Mouse (Mus musculus) cerebellum, adult 9-10 months (tissue): ENCODE results near the gene Nfe2l1.

ENCODE experiments used
- DNase-seq: peaks from one replicate; pipeline ENCODE4 v3.0.0; 2022

Gene Nfe2l1

DNA sequence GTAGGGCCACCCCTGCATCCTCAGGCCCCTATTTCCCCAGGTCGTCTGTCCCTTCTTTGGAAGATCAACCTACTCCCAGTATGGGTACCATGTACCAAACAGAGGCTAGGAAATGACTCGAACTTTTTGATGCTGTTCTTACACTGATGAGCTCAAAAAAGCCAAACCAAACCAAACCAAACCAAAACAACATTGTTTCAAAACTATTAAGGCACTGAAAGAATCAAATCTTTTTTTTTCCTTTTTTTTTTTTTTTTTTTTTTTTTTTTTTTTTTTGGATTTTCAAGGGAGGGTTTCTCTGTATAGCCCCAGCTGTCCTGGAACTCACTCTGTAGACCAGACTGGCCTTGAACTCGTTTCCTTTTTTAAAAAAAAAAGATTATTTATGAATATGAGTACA, 13.9 kb upstream of the Nfe2l1 start:
- no peak for DNase-seq

DNA sequence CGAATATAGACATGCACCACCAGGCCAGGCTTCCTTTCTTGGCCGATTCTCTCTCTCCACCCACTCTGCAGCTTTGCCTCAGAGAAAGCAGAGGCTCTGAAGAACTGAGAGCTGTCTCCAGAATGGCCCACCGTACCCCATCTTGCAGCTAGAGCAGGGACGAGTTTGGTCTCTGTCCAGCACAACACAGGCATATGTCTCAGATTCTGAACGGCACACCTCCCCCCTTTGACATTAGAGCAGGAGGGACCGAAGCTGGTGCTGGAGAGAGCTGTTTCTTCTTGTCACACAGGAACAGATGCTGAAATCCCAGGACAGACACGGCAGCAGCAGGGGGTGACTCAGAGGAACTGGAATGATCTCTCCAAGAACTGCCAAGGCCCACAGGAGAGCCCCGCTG, 10.5 kb upstream of the Nfe2l1 start:
- DNase-seq, result no peak

- DNase-seq, result no peak
These were observed 10.1 kb upstream of the Nfe2l1 start for GRCm38 (mm10) chr11:96839877-96840276.

GRCm38 (mm10) chr11:96839428-96839827, 9.7 kb upstream of the Nfe2l1 start:
- no peak for DNase-seq

GRCm38 (mm10) chr11:96838341-96838740, 8.6 kb upstream of the Nfe2l1 start:
- no peak for DNase-seq

GRCm38 (mm10) chr11:96837298-96837697, 7.5 kb upstream of the Nfe2l1 start:
- DNase-seq, result no peak

GRCm38 (mm10) chr11:96834127-96834526, 4.4 kb upstream of the Nfe2l1 start:
- no peak for DNase-seq

- DNase-seq, result peak; percentile 31
These were observed 3.2 kb upstream of the Nfe2l1 start for GRCm38 (mm10) chr11:96832973-96833372.

GRCm38 (mm10) chr11:96832541-96832940, 2.8 kb upstream of the Nfe2l1 start:
- no peak for DNase-seq

DNA sequence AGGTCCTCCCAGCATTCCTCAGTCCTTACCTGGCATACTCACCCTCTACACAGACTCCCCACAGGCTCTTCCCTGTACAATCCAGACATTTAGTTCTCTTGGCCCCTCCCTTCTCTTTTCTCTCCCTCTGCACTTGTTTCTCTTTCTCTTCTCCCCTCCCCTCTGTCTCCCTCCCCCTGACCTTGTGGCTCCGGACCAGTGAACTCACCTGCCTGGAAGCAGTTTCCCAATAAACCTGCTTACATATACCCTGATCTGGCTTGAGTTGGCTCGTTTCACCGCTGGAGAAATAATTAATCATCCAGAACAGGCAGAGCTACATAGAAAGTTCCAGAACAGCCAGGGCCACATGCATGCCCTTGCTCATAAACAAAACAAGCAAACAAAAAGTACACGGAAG, 1.7 kb upstream of the Nfe2l1 start:
- DNase-seq, result peak; percentile 50

DNA sequence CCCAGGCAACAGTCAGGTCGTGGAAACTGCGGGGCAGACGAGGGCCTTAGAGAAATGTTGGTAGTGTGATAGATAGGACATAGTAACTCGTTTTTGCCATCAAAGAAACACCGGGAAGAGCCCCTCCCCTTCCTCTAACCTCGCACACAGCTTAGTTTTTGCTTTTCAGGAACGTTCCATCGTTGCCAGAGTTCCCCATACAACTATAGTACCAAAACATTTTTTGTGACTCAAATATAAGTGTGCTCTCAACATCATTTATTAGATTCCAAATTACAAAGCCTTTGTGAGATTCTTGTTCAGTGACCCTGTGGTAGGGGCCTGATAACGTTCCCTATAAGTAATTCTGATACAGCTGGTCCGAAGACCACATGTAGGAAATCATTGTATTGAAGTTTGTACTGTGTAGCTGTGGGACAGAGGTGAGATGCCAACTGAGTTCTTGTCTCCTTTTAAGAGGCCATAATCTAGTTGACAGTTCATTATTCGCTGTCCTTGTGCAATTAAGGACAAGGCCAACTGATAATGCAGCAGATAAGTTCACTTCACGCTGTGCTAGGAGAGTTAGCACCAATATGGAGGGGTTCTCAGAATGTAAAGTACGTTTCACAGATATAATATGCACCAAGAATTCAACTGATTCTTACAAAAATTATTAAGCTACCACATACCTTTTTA, 910 bp upstream of the Nfe2l1 start:
- DNase-seq, result no peak

GRCm38 (mm10) chr11:96829403-96829812, 360 bp downstream of the Nfe2l1 start:
- DNase-seq, result no peak

- peak; percentile 41 for DNase-seq
These were observed 887 bp downstream of the Nfe2l1 start for GRCm38 (mm10) chr11:96828881-96829280.

DNA sequence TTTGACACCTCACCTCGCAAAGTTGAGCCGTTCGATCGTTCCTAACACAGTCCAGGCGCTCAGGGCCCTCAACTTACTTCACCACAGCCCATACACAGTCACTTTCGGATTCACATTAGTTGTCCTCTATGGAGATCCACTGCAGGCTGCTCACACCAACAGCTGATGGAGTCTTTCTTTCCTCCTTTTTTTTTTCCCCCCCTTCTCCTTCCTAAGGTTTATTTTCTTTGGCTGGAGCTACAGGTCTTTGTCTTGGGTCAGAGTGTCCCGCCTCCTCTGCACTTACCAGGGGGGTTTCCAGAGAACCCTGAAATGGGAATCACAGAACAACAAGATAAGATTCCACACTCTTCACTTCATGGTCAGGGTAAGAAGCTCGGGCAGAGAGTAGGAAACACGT, 1.9 kb downstream of the Nfe2l1 start:
- DNase-seq, result peak; percentile 41

DNA sequence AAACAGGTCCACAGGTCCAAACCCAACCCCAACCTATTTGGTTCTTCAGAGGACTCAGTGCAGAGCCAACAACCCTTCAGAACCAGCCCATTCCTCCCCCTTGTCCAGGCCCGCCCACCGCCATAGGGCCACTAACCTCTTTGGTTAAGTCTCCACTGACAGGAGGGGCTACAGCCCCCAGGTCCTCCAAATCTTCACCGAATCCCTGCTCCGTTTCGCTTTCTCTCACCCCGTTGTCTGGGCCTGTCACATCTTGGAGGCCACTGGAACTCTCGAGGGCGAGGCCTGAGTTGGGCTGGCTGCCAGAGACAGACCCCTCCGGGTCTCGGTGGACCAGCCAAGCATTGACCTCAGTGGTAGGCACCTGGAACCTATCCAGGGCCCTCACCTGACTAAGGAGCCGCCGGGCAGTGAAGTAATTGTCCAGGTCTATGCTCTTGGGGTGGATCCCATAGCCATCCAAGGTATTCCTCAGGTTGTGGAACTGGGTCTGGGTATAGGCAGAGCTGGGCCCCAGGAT, 2.6 kb downstream of the Nfe2l1 start:
- DNase-seq, result peak; percentile 61

DNA sequence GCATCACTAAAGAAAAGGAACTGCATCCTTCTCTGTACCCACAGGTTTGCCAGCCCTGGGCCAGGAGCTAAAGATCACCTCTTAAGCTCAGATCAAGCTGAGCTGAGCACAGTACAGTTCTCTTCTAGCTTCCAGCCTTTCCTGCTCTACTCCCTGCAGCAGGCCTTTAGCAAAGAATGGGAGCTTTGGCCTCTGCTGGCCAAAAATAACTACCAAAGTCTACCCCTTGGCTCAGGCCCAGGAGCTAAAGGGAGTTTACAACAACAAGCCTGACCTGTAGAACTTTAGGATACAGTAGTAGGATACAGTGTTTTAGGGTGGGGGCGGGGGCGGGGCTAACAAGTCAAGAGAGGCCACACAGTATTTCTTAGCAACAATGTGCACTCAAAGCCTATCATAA, 3.3 kb downstream of the Nfe2l1 start:
- peak; percentile 50 for DNase-seq

- peak; percentile 77 for DNase-seq
These were observed 4.8 kb downstream of the Nfe2l1 start for GRCm38 (mm10) chr11:96824783-96825495.

DNA sequence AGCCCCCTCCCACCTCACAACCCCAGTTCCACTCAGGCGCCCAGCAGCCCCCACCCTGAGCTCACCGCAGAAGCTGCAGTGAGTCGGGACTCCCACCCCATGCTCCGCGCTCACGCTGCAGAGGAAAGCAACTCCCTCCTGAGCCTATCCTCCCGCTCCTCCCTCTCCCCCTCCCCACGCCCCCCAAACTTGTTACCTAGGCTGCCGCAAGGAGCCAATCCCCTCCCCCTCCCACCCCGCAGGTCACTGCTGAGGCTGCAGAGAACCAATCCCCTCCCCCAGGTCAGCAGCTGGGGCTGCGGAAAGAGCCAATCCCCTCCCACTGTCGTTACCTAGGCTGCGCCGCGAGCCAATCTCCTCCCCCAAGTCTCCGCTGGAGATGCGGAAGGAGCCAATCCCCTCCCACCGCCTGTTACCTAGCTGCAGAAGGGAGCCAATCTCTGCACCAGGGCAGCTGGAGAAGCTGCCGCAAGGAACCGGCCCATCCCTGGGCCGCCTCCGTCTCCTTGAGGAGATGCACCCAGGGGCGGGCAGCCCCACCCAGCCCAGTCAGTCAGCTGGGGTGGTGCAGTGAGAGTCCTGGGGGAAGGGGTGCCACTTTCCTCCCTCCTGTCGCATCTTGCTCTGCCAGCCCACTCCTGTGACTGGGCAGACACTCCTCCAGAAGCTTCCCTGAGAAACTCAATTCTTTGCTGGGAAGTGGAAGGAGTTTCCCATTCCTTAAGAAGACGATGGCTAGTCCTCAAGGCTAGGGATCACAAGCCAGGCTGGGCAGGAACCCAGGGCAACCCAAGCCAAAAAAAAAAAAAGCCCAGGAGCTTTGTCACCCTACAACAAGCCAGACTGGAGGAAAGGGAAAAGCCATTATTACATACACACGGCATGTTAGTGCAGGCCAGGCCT, 5.6 kb downstream of the Nfe2l1 start:
- peak; percentile 91 for DNase-seq

DNA sequence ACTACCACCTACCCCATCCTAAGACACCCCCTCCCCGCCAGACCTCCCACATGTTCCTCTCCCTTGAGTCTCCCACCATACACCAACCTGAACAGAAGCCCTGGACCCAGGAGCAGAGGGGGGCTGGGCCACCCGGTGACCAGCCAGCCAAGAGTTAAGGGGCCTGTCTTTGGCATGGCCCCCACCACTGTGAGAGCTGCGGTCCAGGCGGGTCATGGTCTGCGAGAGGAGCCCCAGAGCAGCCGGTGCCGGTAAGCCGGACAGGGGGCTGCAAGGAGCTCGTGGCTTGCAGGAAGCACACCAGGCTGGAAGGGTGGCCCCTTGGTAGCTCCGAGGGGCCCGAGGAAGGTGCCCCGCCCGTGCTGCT, 6.3 kb downstream of the Nfe2l1 start:
- DNase-seq, result peak; percentile 62

- no peak for DNase-seq
These were observed 6.9 kb downstream of the Nfe2l1 start for GRCm38 (mm10) chr11:96822675-96823470.

- no peak for DNase-seq
These were observed 7.8 kb downstream of the Nfe2l1 start for GRCm38 (mm10) chr11:96821956-96822355.

DNA sequence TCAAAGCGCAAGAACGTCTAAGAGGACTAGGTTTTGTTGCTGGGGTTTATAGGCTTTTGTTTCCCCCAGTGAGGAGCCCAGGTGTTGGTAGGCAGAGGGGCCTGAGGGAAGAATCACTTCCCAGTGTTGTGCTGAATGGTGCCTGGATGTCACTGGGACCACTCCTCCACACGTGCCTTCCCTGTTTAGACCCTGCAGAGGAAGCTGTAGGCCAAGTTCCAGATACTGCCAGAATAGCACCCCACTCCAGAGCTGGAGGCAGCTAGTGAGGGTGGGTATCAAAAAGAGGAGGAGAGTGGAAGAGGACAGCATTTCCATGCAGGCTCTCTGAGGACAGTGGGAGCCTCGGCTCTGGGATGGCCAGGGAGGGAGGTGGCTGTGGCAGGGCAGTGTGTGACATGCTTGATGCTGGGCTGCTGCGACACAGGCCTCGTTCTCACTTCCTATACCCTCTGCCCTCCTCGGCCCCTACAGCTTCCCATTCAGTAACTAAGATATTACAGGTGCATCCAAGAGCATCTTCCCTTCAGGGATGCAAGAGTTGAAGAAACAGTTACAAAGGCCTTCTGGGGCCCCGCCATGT, 11.5 kb downstream of the Nfe2l1 start:
- DNase-seq, result no peak
